Mouse (Mus musculus): ENCODE data around the gene Ddb1. TPM values are rescaled to one million over a fixed set of nuclear protein-coding genes. Genes with fewer than 3 reads are reported as not detected.

The Ddb1 gene
- polyA plus RNA-seq, 1 experiment from 2014 or later, result 251 TPM

Other genes with a start within 250 kb of the Ddb1 start
- gene Syt7, start 216.2 kb upstream of the Ddb1 start, polyA plus RNA-seq (2014; fragmentation: Nextera tagmentation; extraction: Ambion mirVana), result 0.67 and 0.92 TPM in 2 replicates
- gene Lrrc10b, start 147.9 kb upstream of the Ddb1 start, polyA plus RNA-seq (2014; fragmentation: Nextera tagmentation; extraction: Ambion mirVana), result 0.09 and 0.22 TPM in 2 replicates
- not detected in 2 replicates for gene Ppp1r32, start 122.4 kb upstream of the Ddb1 start, polyA plus RNA-seq (2014; fragmentation: Nextera tagmentation; extraction: Ambion mirVana)
- 31.7 and 34.9 TPM in 2 replicates for gene Cpsf7, start 80.1 kb upstream of the Ddb1 start, polyA plus RNA-seq (2014; fragmentation: Nextera tagmentation; extraction: Ambion mirVana)
- gene Sdhaf2, start 79.2 kb upstream of the Ddb1 start, polyA plus RNA-seq (2014; fragmentation: Nextera tagmentation; extraction: Ambion mirVana), result 52.2 and 54.0 TPM in 2 replicates
- 19.3 and 26.0 TPM in 2 replicates for gene Tmem216, start 49.1 kb upstream of the Ddb1 start, polyA plus RNA-seq (2014; fragmentation: Nextera tagmentation; extraction: Ambion mirVana)
- 19.2 and 19.9 TPM in 2 replicates for gene Cyb561a3, start 28.2 kb upstream of the Ddb1 start, polyA plus RNA-seq (2014; fragmentation: Nextera tagmentation; extraction: Ambion mirVana)
- gene Tmem138, start 28.0 kb upstream of the Ddb1 start, polyA plus RNA-seq (2014; fragmentation: Nextera tagmentation; extraction: Ambion mirVana), result 26.5 and 27.6 TPM in 2 replicates
- gene Tkfc, start 327 bp downstream of the Ddb1 start, polyA plus RNA-seq (2014; fragmentation: Nextera tagmentation; extraction: Ambion mirVana), result 8.6 and 11.2 TPM in 2 replicates
- gene Vwce, start 28.9 kb downstream of the Ddb1 start, polyA plus RNA-seq (2014; fragmentation: Nextera tagmentation; extraction: Ambion mirVana), result 0.36 and 0.51 TPM in 2 replicates
- not detected in 2 replicates for gene Pga5, start 72.7 kb downstream of the Ddb1 start, polyA plus RNA-seq (2014; fragmentation: Nextera tagmentation; extraction: Ambion mirVana)
- gene Vps37c, start 83.4 kb downstream of the Ddb1 start, polyA plus RNA-seq (2014; fragmentation: Nextera tagmentation; extraction: Ambion mirVana), result 28.4 and 30.0 TPM in 2 replicates
- gene Cd5, start 133.7 kb downstream of the Ddb1 start, polyA plus RNA-seq (2014; fragmentation: Nextera tagmentation; extraction: Ambion mirVana), result 0.66 and 1.4 TPM in 2 replicates
- gene Cd6, start 224.7 kb downstream of the Ddb1 start, polyA plus RNA-seq (2014; fragmentation: Nextera tagmentation; extraction: Ambion mirVana), result not detected in 2 replicates
- gene Slc15a3, start 234.4 kb downstream of the Ddb1 start, polyA plus RNA-seq (2014; fragmentation: Nextera tagmentation; extraction: Ambion mirVana), result 0.46 and 0.66 TPM in 2 replicates

Data from heart, embryonic 14.5 days (tissue).